Mouse (Mus musculus) liver, embryonic 14.5 days (tissue): ENCODE data around the gene Pax7. TPM values are rescaled to one million over a fixed set of nuclear protein-coding genes. Genes with fewer than 3 reads are reported as not detected.

Source experiments
- ATAC-seq: fragments of 200-750 bp; cut with Nextera tagmentation; 2 replicates; pipeline ENCODE4 v1.8.0; 2017; ENCODE audit warnings: moderate number of reproducible peaks, mild to moderate bottlenecking, moderate library complexity; ENCODE audit not compliant: insufficient read depth
- DNase-seq, 3 experiments: peaks; one replicate each; pipeline ENCODE4 v3.0.0-alpha.2; 2012 to 2013; ENCODE audit warnings: low read depth in 3 of 3, low spot score in 3 of 3
- H3K27ac ChIP-seq: fragments of 300-500 bp; sonication (generic); 2 replicates; pipeline ENCODE4 v1.5.1; 2014; ENCODE audit warnings: moderate library complexity, mild to moderate bottlenecking, control low read depth, inconsistent platforms
- H3K27me3 ChIP-seq: fragments of 300-500 bp; sonication (generic); 2 replicates; pipeline ENCODE4 v1.6.1; 2014; ENCODE audit warnings: mild to moderate bottlenecking, low read length, moderate library complexity; ENCODE audit not compliant: control insufficient read depth, insufficient read depth
- H3K36me3 ChIP-seq: fragments of 300-500 bp; sonication (generic); replicated peaks from 2 replicates; pipeline ENCODE4 v1.6.1; 2014; ENCODE audit warnings: low read depth; ENCODE audit not compliant: control insufficient read depth, insufficient read depth
- H3K4me1 ChIP-seq, 2 experiments: fragments of 200-500 bp in 1 of 2; fragments of 300-500 bp in 1 of 2; sonication (generic) in 1 of 2; replicated peaks; 2 replicates each; pipeline ENCODE4 v1.6.1; 2012 to 2014; ENCODE audit warnings: antibody characterized with exemption in 1 of 2, inconsistent platforms in 1 of 2, low read length in 1 of 2; ENCODE audit not compliant: control insufficient read depth in 2 of 2, insufficient read depth in 2 of 2
- H3K4me2 ChIP-seq: fragments of 300-500 bp; sonication (generic); 2 replicates; pipeline ENCODE4 v1.6.1; 2014; ENCODE audit warnings: low read depth, mild to moderate bottlenecking, control low read depth, moderate library complexity
- H3K4me3 ChIP-seq, 2 experiments: fragments of 200-500 bp in 1 of 2; fragments of 300-500 bp in 1 of 2; sonication (generic) in 1 of 2; 2 replicates each; pipeline ENCODE4 v1.5.1; 2012 to 2014; ENCODE audit warnings: low read depth in 2 of 2, low read length in 2 of 2, mild to moderate bottlenecking in 2 of 2, control low read depth in 1 of 2, inconsistent platforms in 1 of 2, moderate library complexity in 1 of 2; ENCODE audit not compliant: insufficient read depth in 1 of 2
- H3K9ac ChIP-seq: fragments of 300-500 bp; sonication (generic); replicated peaks from 2 replicates; pipeline ENCODE4 v1.6.1; 2014; ENCODE audit warnings: mild to moderate bottlenecking, control low read depth, moderate library complexity
- H3K9me3 ChIP-seq: fragments of 300-500 bp; sonication (generic); 2 replicates; pipeline ENCODE4 v1.6.1; 2016; ENCODE audit warnings: low read length, mixed read lengths; ENCODE audit not compliant: control insufficient read depth
- CTCF ChIP-seq: IDR thresholded peaks from 2 replicates; pipeline ENCODE4 v1.5.1; 2016; ENCODE audit warnings: antibody characterized with exemption, low read depth, control low read depth
- EP300 ChIP-seq: IDR thresholded peaks from 2 replicates; pipeline ENCODE4 v1.6.1; 2016; ENCODE audit warnings: antibody characterized with exemption, low read depth
- whole genome bisulfite sequencing: fragments of 180-500 bp; shearing (Covaris S2); extraction: QIAGEN DNeasy Blood & Tissue Kit; methylation state at CpG from one replicate; pipeline ENCODE4 v1.1.7; 2014; ENCODE audit not compliant: insufficient replicate concordance; 5-methylcytosine and 5-hydroxymethylcytosine counted together
- polyA plus RNA-seq, 2 experiments: library from polyadenylated mRNA; depleted of rRNA in 1 of 2; stranded (reverse) in 1 of 2; unstranded in 1 of 2; fragments of >200 nt; fragmentation: Nextera tagmentation in 1 of 2; extraction: Ambion mirVana in 1 of 2; gene quantifications; 2 replicates each; pipeline versions ENCODE4 v1.2.1 to v1.2.3; 2012 to 2014

The Pax7 gene
- polyA plus RNA-seq, 2 experiments: not detected

DNA sequence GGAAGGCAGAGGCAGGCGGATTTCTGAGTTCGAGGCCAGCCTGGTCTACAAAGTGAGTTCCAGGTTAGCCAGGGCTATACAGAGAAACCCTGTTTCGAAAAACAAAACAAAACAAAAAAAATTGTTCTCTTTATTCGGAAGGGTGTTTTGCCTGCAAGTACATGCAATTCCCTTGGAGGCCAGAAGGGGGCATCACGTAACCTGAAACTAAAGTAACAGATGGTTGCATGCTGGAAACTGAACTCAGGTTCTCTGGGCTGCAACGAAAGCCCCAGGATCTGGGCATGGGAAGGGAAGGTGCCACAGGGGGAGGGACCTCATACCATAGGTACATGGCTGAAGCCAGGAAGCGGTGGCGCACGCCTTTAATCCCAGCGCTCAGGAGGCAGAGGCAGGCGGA, 129.9 kb downstream of the Pax7 start:
- no peaks in the 10 kb centered on the region for H3K4me1 ChIP-seq
- TF ChIP-seq CTCF (peak; percentile 64), EP300 (no peak)
- no peaks in the 10 kb centered on the region for H3K9me3 ChIP-seq
- no peaks in the 10 kb centered on the region for H3K27me3 ChIP-seq
- DNase-seq (no peak), ATAC-seq (no peak)
- H3K4me2 ChIP-seq: no peak overlapping the region
- WGBS: 54% methylated on average over 11 of the region's 11 CpGs
- no peaks in the 10 kb centered on the region for H3K36me3 ChIP-seq
- H3K27ac ChIP-seq: no peak overlapping the region
- no peak overlapping the region for H3K9ac ChIP-seq
- no peak overlapping the region for H3K4me3 ChIP-seq

GRCm38 (mm10) chr4:139702914-139703313, 130.4 kb downstream of the Pax7 start:
- Histone ChIP-seq H3K4me3 (no peak overlapping the region), H3K9me3 (no peaks in the 10 kb centered on the region), H3K36me3 (no peaks in the 10 kb centered on the region), H3K27ac (no peak overlapping the region), H3K4me1 (no peaks in the 10 kb centered on the region), H3K27me3 (no peaks in the 10 kb centered on the region), H3K9ac (no peak overlapping the region), H3K4me2 (no peak overlapping the region)
- no peak for TF ChIP-seq CTCF
- no peak for TF ChIP-seq EP300
- DNase-seq (no peak), ATAC-seq (no peak)
- 36% methylated on average over 4 of the region's 4 CpGs for WGBS

DNA sequence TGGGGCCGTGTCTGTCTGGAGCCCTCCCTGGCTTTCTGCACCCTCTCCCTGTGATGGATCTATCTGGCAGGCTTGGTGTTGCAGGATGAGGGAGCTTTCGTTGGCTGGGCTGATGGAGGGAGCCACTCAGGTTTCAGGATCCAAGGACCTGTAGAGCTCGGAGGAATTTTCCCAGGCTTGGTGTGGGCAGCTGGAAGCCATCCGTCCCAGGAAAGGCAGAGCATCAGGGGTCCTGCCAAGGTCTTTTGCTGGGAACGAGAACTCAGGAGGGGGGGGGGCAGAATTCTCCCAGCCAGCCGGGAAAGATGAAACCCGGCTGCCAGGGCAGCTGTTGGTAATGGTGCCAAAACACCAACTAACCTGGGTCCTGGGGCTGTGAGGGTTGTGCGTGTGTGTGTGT, 134.7 kb downstream of the Pax7 start:
- Histone ChIP-seq H3K27ac (no peak overlapping the region), H3K4me1 (no peaks in the 10 kb centered on the region), H3K27me3 (no peaks in the 10 kb centered on the region), H3K9me3 (no peaks in the 10 kb centered on the region), H3K9ac (no peak overlapping the region), H3K36me3 (no peaks in the 10 kb centered on the region), H3K4me3 (no peak overlapping the region), H3K4me2 (no peak overlapping the region)
- DNase-seq: no peak
- 55% methylated on average over 8 of the region's 8 CpGs for WGBS
- TF ChIP-seq CTCF (no peak), EP300 (no peak)
- ATAC-seq: no peak

GRCm38 (mm10) chr4:139697755-139698154, 135.6 kb downstream of the Pax7 start:
- Histone ChIP-seq H3K36me3 (no peaks in the 10 kb centered on the region), H3K27ac (no peak overlapping the region), H3K9ac (no peak overlapping the region), H3K9me3 (no peaks in the 10 kb centered on the region), H3K4me2 (no peak overlapping the region), H3K4me1 (no peaks in the 10 kb centered on the region), H3K4me3 (no peak overlapping the region), H3K27me3 (no peaks in the 10 kb centered on the region)
- TF ChIP-seq CTCF (no peak), EP300 (no peak)
- 13% methylated on average over 9 of the region's 9 CpGs for WGBS
- no peak for ATAC-seq
- DNase-seq: no peak

GRCm38 (mm10) chr4:139693315-139693714, 140.0 kb downstream of the Pax7 start:
- Histone ChIP-seq H3K27me3 (no peaks in the 10 kb centered on the region), H3K36me3 (no peaks in the 10 kb centered on the region), H3K4me3 (no peak overlapping the region), H3K9me3 (no peaks in the 10 kb centered on the region), H3K4me1 (no peaks in the 10 kb centered on the region), H3K27ac (no peak overlapping the region), H3K9ac (no peak overlapping the region), H3K4me2 (no peak overlapping the region)
- TF ChIP-seq EP300 (no peak), CTCF (no peak)
- DNase-seq (no peak), ATAC-seq (no peak)
- WGBS: 41% methylated on average over 5 of the region's 5 CpGs
